Mouse (Mus musculus) stomach, postnatal 0 days (tissue): Measurements from ENCODE around the gene Pik3cg. TPM values are rescaled to one million over a fixed set of nuclear protein-coding genes. Genes with fewer than 3 reads are reported as not detected.

ENCODE experiments used
- ATAC-seq: fragments of 200-750 bp; cut with Nextera tagmentation; 2 replicates; pipeline ENCODE4 v1.8.0; 2017; ENCODE audit not compliant: low FRiP score, low TSS enrichment
- DNase-seq: peaks from one replicate; pipeline ENCODE4 v3.0.0-alpha.2; 2016; ENCODE audit warnings: low spot score
- H3K27ac ChIP-seq: fragments of 300-500 bp; sonication (generic); replicated peaks from 2 replicates; pipeline ENCODE4 v1.5.1; 2014; ENCODE audit warnings: mild to moderate bottlenecking, control low read depth
- H3K27me3 ChIP-seq: fragments of 300-500 bp; sonication (generic); 2 replicates; pipeline ENCODE4 v1.6.1; 2014; ENCODE audit warnings: low read length; ENCODE audit not compliant: control insufficient read depth, insufficient read depth
- H3K36me3 ChIP-seq: fragments of 300-500 bp; sonication (generic); 2 replicates; pipeline ENCODE4 v1.6.1; 2014; ENCODE audit warnings: low read length, mixed read lengths; ENCODE audit not compliant: control insufficient read depth, insufficient read depth
- H3K4me1 ChIP-seq: fragments of 300-500 bp; sonication (generic); replicated peaks from 2 replicates; pipeline ENCODE4 v1.6.1; 2014; ENCODE audit warnings: antibody characterized with exemption; ENCODE audit not compliant: control insufficient read depth, insufficient read depth
- H3K4me2 ChIP-seq: fragments of 300-500 bp; sonication (generic); replicated peaks from 2 replicates; pipeline ENCODE4 v1.6.1; 2014; ENCODE audit warnings: low read depth, mild to moderate bottlenecking, control low read depth, moderate library complexity
- H3K4me3 ChIP-seq: fragments of 300-500 bp; sonication (generic); 2 replicates; pipeline ENCODE4 v1.5.1; 2014; ENCODE audit warnings: low read depth, low read length, control low read depth
- H3K9ac ChIP-seq: fragments of 300-500 bp; sonication (generic); 2 replicates; pipeline ENCODE4 v1.6.1; 2014; ENCODE audit warnings: mild to moderate bottlenecking, low read length, control low read depth, mixed read lengths
- H3K9me3 ChIP-seq: fragments of 300-500 bp; sonication (generic); 2 replicates; pipeline ENCODE4 v1.6.1; 2016; ENCODE audit warnings: low read length; ENCODE audit not compliant: control insufficient read depth
- CTCF ChIP-seq: IDR thresholded peaks from 2 replicates; pipeline ENCODE4 v1.5.1; 2016; ENCODE audit warnings: antibody characterized with exemption, low read depth, mild to moderate bottlenecking, moderate library complexity
- EP300 ChIP-seq: optimal IDR thresholded peaks from 2 replicates; pipeline ENCODE3; 2016; ENCODE audit warnings: antibody characterized with exemption
- WGBS: fragments of 180-500 bp; shearing (Covaris S2); extraction: QIAGEN DNeasy Blood & Tissue Kit; methylation state at CpG from one replicate; pipeline ENCODE4 v1.1.7; 2014; 5-methylcytosine and 5-hydroxymethylcytosine counted together
- polyA plus RNA-seq: library from polyadenylated mRNA; unstranded; fragments of >200 nt; fragmentation: Nextera tagmentation; extraction: Ambion mirVana; gene quantifications from 2 replicates; pipeline ENCODE4 v1.2.1, GENCODE M21; 2015

Pik3cg gene
- polyA plus RNA-seq, 1 experiment from 2014 or later = 1.6 TPM

DNA sequence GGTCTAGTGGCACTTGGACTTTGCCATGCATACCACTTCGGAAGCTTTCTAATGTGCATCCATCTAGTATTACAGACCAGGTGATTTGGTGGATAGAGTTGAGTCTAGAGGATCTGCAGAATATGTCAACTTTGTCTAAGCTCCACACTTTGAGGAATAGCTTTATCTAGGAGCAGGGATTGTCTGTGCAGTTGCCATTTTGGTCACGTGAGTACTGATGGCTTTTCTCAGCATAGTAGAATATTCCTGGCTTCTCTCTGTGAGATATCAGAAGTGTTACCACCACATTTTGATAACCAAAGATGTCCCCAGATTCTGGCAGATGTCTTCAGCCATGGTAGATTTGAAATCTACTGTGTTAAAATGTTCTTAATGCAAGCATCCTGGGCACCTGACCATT is 84.0 kb downstream of the Pik3cg start:
- Histone ChIP-seq H3K4me2 (no peak overlapping the region), H3K27ac (no peak overlapping the region), H3K4me3 (no peak overlapping the region), H3K36me3 (no peaks in the 10 kb centered on the region), H3K9me3 (no peaks in the 10 kb centered on the region), H3K27me3 (no peaks in the 10 kb centered on the region), H3K9ac (no peak overlapping the region), H3K4me1 (no peaks in the 10 kb centered on the region)
- ATAC-seq = no peak
- DNase-seq = no peak
- WGBS = 92% methylated on average over 2 of the region's 2 CpGs
- TF ChIP-seq CTCF = no peak
- no peak for TF ChIP-seq EP300

- Histone ChIP-seq H3K9me3 (no peaks in the 10 kb centered on the region), H3K27ac (no peak overlapping the region), H3K27me3 (no peaks in the 10 kb centered on the region), H3K4me1 (no peaks in the 10 kb centered on the region), H3K4me3 (no peak overlapping the region), H3K4me2 (no peak overlapping the region), H3K9ac (no peak overlapping the region), H3K36me3 (no peaks in the 10 kb centered on the region)
- DNase-seq (no peak), ATAC-seq (no peak)
- WGBS = 86% methylated on average over 8 of the region's 8 CpGs
- TF ChIP-seq EP300 = no peak
- no peak for TF ChIP-seq CTCF
Observed at GRCm38 (mm10) chr12:32124030-32124429, 84.4 kb downstream of the Pik3cg start.

DNA sequence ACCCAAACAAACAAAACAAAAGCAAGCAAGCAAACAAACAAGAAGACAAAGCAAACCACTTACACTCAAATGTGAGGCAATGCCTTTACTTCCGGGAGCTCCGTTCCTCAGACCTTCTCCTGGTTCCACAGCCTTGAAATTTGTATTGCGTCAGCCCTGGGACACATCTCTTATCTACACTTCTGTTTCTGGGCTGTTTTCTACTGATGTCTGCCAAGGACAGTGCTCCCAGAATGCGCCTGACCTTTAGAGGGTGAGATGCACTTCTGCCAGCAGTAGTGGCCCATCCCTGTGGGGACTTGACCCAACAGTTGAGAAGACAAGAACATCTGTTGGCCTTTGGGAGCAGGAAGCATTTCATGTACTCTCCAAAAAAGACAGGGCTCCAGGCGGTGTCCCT is 84.9 kb downstream of the Pik3cg start:
- Histone ChIP-seq H3K9me3 (no peaks in the 10 kb centered on the region), H3K27ac (no peak overlapping the region), H3K27me3 (no peaks in the 10 kb centered on the region), H3K4me1 (no peaks in the 10 kb centered on the region), H3K36me3 (no peaks in the 10 kb centered on the region), H3K9ac (no peak overlapping the region), H3K4me2 (no peak overlapping the region), H3K4me3 (no peak overlapping the region)
- TF ChIP-seq CTCF (no peak), EP300 (no peak)
- 75% methylated on average over 5 of the region's 5 CpGs for whole genome bisulfite sequencing
- ATAC-seq = no peak
- no peak for DNase-seq

Other genes starting within 250 kb of the Pik3cg start
- gene Prkar2b, start 147.4 kb downstream of the Pik3cg start, polyA plus RNA-seq = 16.3 and 17.9 TPM in 2 replicates
- gene Ccdc71l, start 170.0 kb upstream of the Pik3cg start, polyA plus RNA-seq = 3.6 and 4.4 TPM in 2 replicates